Mouse (Mus musculus) embryonic facial prominence, embryonic 13.5 days (tissue): Measurements from ENCODE around the gene Olfr1029. TPM values are rescaled to one million over a fixed set of nuclear protein-coding genes. Genes with fewer than 3 reads are reported as not detected.
"Not testable (repeated sequence)": the region's sequence is repeated elsewhere in the genome, so short reads cannot be mapped to it uniquely, and the experiment has no call there.

Experiments
- ATAC-seq: fragments of 200-750 bp; cut with Nextera tagmentation; 2 replicates; pipeline ENCODE4 v1.8.0; 2017; ENCODE audit warnings: low read depth; ENCODE audit not compliant: insufficient number of reproducible peaks, insufficient read depth, low FRiP score, low TSS enrichment
- H3K27ac ChIP-seq: fragments of 300-500 bp; sonication (generic); 2 replicates; pipeline ENCODE4 v1.5.1; 2015; ENCODE audit warnings: moderate library complexity, mild to moderate bottlenecking, inconsistent platforms
- H3K27me3 ChIP-seq: fragments of 300-500 bp; sonication (generic); 2 replicates; pipeline ENCODE4 v1.6.1; 2015; ENCODE audit warnings: mild to moderate bottlenecking, inconsistent platforms
- H3K36me3 ChIP-seq: fragments of 300-500 bp; sonication (generic); 2 replicates; pipeline ENCODE4 v1.6.1; 2015; ENCODE audit warnings: mild to moderate bottlenecking, inconsistent platforms
- H3K4me1 ChIP-seq: fragments of 300-500 bp; sonication (generic); 2 replicates; pipeline ENCODE4 v1.6.1; 2015; ENCODE audit warnings: inconsistent platforms
- H3K4me2 ChIP-seq: fragments of 300-500 bp; sonication (generic); 2 replicates; pipeline ENCODE4 v1.6.1; 2015; ENCODE audit warnings: moderate library complexity, mild to moderate bottlenecking, inconsistent platforms
- H3K4me3 ChIP-seq: fragments of 300-500 bp; sonication (generic); 2 replicates; pipeline ENCODE4 v1.5.1; 2015; ENCODE audit warnings: mild to moderate bottlenecking, inconsistent platforms
- H3K9ac ChIP-seq: fragments of 300-500 bp; sonication (generic); 2 replicates; pipeline ENCODE4 v1.6.1; 2015; ENCODE audit warnings: mild to moderate bottlenecking, inconsistent platforms
- H3K9me3 ChIP-seq: fragments of 300-500 bp; sonication (generic); 2 replicates; pipeline ENCODE4 v1.6.1; 2016; ENCODE audit warnings: inconsistent platforms
- WGBS: fragments of 180-500 bp; shearing (Covaris S2); methylation state at CpG from one replicate; pipeline ENCODE4 v1.1.7; 2015; ENCODE audit warnings: mixed read lengths; 5-methylcytosine and 5-hydroxymethylcytosine counted together
- polyA plus RNA-seq: library from polyadenylated mRNA; unstranded; fragments of >200 nt; fragmentation: Nextera tagmentation; extraction: Ambion mirVana; gene quantifications from 2 replicates; pipeline ENCODE4 v1.2.1, GENCODE M21; 2015

The Olfr1029 gene
- polyA plus RNA-seq = not detected in 2 replicates

DNA sequence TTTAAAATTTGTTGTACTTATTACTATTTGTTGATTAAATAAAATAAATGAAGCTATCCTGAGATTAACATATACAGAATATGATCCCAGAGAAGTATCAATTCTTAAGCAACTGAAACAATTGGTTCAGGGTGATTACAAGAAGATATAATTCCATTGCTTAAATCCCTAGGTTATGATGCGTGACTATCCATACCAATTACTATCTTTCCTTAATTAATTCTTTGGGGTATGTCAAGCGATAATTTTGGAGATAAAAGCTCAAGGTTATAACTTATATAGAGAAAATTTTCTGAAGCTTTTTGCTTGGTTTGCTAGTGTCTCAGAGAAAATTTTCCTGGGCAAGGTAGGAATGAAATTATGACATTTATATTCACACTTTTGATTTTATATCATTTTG is at the start of gene Olfr1029:
Gene Olfr1029, plus strand, starts transcription at position 301 of the 400 bp plus-strand sequence.
- Histone ChIP-seq H3K9me3 (no peaks in the 10 kb centered on the region), H3K36me3 (no peaks in the 10 kb centered on the region), H3K4me2 (no peak within 1 kb of the TSS), H3K27me3 (no peaks in the 10 kb centered on the region), H3K4me1 (no peaks in the 10 kb centered on the region), H3K9ac (no peak within 1 kb of the TSS), H3K4me3 (no peak within 1 kb of the TSS), H3K27ac (no peak within 1 kb of the TSS)
- WGBS = 89% methylated on average over 2 of the region's 2 CpGs
- no peak for ATAC-seq

DNA sequence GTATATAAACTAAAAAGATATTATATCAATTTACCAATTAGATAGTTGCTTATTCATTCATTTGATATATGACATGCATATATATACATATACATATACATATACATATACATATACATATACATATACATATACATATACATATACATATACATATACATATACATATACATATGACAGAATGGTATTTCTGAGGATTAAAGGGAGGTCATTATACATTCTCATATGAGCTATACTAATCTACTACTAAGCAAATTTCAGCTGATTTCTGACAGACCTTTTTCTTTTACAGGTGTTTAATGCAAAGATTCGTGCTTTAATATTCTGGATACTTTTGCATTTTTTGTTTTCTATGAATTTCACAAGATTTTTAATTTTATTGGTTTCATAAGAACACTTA is 23.6 kb upstream of the Olfr1029 start, which contains the start of gene Olfr1028:
Gene Olfr1028, plus strand, starts transcription at position 301 of the 400 bp plus-strand sequence.
- H3K4me3 ChIP-seq = no peak within 1 kb of the TSS
- 82% methylated on average over 1 of the region's 1 CpGs for WGBS
- ATAC-seq = no peak

DNA sequence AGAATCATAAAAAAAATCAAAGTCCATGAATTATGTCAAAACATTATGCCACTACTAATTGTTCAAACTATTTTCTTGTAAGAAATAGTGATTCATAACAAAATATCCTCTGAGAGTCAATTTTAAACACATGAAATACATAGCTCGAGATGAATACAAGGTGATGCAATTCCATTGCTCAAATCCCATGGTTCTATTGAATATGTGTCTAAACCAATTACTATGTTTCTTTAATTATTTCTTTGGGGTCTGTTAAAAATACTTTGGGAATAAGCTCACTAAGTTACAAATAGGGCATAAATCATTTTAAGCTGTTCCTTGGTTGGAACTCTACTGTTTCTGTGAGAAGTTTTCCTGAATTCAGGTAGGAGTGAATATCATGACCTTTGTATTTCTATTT is 5.3 kb downstream of the Olfr1029 start, which contains the start of gene Olfr1030:
Gene Olfr1030, plus strand, starts transcription at position 301 of the 400 bp plus-strand sequence.
- Histone ChIP-seq H3K4me3 (no peak within 1 kb of the TSS), H3K4me1 (no peaks in the 10 kb centered on the region), H3K36me3 (no peaks in the 10 kb centered on the region), H3K9ac (no peak within 1 kb of the TSS), H3K4me2 (no peak within 1 kb of the TSS), H3K27ac (no peak within 1 kb of the TSS), H3K9me3 (no peaks in the 10 kb centered on the region), H3K27me3 (no peaks in the 10 kb centered on the region)
- WGBS = 62% methylated on average over 1 of the region's 1 CpGs
- no peak for ATAC-seq

More for the DNA sequence above, 23.6 kb upstream of the Olfr1029 start, which contains the start of gene Olfr1028:
- no peak within 1 kb of the TSS for H3K4me2 ChIP-seq
- H3K27ac ChIP-seq = no peak within 1 kb of the TSS
- H3K36me3 ChIP-seq = no peaks in the 10 kb centered on the region
- no peaks in the 10 kb centered on the region for H3K9me3 ChIP-seq
- H3K9ac ChIP-seq = no peak within 1 kb of the TSS
- no peaks in the 10 kb centered on the region for H3K4me1 ChIP-seq
- no peaks in the 10 kb centered on the region for H3K27me3 ChIP-seq

DNA sequence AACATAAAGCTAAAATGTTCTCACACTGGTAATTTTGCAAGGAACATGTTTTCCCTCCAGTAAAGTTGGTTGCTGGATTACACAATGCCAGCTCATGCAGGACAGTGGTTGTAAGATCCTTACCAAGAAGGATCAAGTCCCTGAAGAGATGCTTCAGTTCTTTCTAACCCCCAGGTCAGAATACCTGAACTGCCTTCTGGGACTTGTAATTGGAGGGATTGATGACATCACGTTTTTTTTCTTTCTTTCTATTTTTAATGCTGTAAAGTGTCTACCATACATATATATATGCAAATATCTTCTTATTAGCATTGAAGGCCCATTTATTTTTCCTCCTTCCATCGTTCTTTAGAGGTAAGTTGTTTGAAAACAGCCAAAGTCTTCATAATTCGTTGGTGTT is 16.3 kb downstream of the Olfr1029 start, which contains the start of gene Olfr1031:
Gene Olfr1031, plus strand, starts transcription at position 301 of the 400 bp plus-strand sequence.
- ATAC-seq = no peak

DNA sequence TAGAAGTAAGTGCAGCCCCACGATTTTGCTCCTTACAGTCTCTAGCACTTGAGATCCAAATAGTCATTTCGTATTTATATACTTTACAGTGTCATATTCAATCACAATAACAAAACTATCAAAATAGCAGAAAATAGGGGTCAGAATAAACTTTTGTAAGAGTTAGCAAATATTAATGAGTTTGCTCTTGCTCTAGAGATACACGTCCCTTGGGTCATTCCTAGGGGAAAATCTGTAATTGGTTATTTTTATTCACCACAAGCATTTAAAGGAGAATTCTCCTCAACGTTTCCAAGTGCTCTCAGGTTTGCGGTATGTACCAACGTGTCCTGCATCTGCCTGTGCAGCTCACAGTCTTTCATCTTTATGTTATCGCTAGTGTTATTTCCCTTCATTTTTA is 31.5 kb downstream of the Olfr1029 start, which contains the start of gene Olfr1032:
Gene Olfr1032, plus strand, starts transcription at position 301 of the 400 bp plus-strand sequence.
- H3K4me2 ChIP-seq = no peak within 1 kb of the TSS
- WGBS = 80% methylated on average over 7 of the region's 7 CpGs
- no peaks in the 10 kb centered on the region for H3K36me3 ChIP-seq
- H3K9ac ChIP-seq = no peak within 1 kb of the TSS
- H3K27me3 ChIP-seq = no peaks in the 10 kb centered on the region
- H3K4me1 ChIP-seq = no peaks in the 10 kb centered on the region
- H3K27ac ChIP-seq = no peak within 1 kb of the TSS
- ATAC-seq = no peak
- no peaks in the 10 kb centered on the region for H3K9me3 ChIP-seq
- no peak within 1 kb of the TSS for H3K4me3 ChIP-seq

More for the DNA sequence above, 16.3 kb downstream of the Olfr1029 start, which contains the start of gene Olfr1031:
- H3K27ac ChIP-seq = no peak within 1 kb of the TSS
- no peaks in the 10 kb centered on the region for H3K9me3 ChIP-seq
- no peak within 1 kb of the TSS for H3K4me3 ChIP-seq
- 59% methylated on average over 3 of the region's 3 CpGs for WGBS
- H3K4me1 ChIP-seq = no peaks in the 10 kb centered on the region
- H3K27me3 ChIP-seq = no peaks in the 10 kb centered on the region
- H3K36me3 ChIP-seq = no peaks in the 10 kb centered on the region
- no peak within 1 kb of the TSS for H3K9ac ChIP-seq
- no peak within 1 kb of the TSS for H3K4me2 ChIP-seq

DNA sequence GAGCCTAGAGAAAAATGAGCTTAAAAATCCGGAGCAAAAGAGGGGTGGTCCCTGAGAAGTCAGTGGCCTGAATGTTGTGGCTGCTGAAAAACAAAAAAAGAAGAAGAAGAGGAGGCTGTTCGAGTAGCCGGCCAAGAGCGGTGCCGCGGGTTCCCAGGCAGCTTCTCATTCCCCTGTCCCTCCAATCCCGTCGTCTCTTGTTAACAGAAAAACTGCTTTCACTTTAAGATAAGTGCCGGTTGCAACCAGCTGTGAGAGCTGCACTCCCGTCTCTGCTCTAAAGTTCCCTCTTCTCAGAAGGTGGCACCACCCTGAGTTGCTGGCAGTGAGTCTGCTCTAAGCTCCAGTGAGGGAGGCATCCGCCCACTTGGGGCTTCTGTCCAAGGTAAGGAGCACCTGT is 46.7 kb downstream of the Olfr1029 start, which contains the start of gene Olfr1033:
Gene Olfr1033, plus strand, starts transcription at position 228 of the 400 bp plus-strand sequence.
- not testable (repeated sequence) for H3K4me1 ChIP-seq, H3K36me3 ChIP-seq, H3K27ac ChIP-seq, H3K27me3 ChIP-seq, H3K9me3 ChIP-seq, ATAC-seq
- H3K9ac ChIP-seq = peak within 1 kb of the TSS; percentile 54; the same call in 1 of the 2 replicates
- WGBS = 3% methylated on average over 11 of the region's 11 CpGs
- peak within 1 kb of the TSS; percentile 40 for H3K4me3 ChIP-seq
- H3K4me2 ChIP-seq = peak within 1 kb of the TSS; percentile 58

DNA sequence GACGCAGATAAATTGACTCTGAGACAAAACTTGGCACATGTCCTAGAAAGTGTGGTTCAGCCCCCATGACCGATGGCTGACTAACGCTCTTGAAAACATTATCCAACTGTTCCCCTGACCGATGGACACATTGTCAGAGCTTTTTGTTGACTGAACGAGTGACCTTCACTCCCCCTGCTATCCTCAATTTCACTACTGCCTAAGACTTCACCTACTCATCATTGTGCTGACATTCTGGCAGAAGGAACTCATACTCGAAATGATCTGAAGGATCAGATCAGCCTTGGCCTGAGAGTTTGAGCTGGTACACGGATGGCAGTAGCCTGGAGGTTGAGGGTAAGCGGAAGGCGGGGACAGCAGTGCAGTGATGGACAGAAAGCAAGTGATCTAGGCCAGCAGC is 47.8 kb downstream of the Olfr1029 start:
- ATAC-seq, H3K27me3 ChIP-seq, H3K36me3 ChIP-seq, H3K27ac ChIP-seq, H3K9me3 ChIP-seq, H3K4me2 ChIP-seq, H3K9ac ChIP-seq, H3K4me1 ChIP-seq, H3K4me3 ChIP-seq: not testable (repeated sequence)
- 77% methylated on average over 6 of the region's 9 CpGs for WGBS

Other genes starting within 250 kb of the Olfr1029 start
- gene Olfr1012, start 211.1 kb upstream of the Olfr1029 start, polyA plus RNA-seq = not detected in 2 replicates
- gene Olfr1013, start 206.8 kb upstream of the Olfr1029 start, polyA plus RNA-seq = not detected in 2 replicates
- gene Olfr1014, start 201.2 kb upstream of the Olfr1029 start, polyA plus RNA-seq = not detected in 2 replicates
- gene Olfr1015, start 191.9 kb upstream of the Olfr1029 start, polyA plus RNA-seq = not detected in 2 replicates
- gene Olfr1016, start 171.4 kb upstream of the Olfr1029 start, polyA plus RNA-seq = not detected in 2 replicates
- not detected in 2 replicates for gene Olfr1018, start 155.4 kb upstream of the Olfr1029 start, polyA plus RNA-seq
- gene Olfr1019, start 128.4 kb upstream of the Olfr1029 start, polyA plus RNA-seq = not detected in 2 replicates
- not detected in 2 replicates for gene Olfr1020, start 126.9 kb upstream of the Olfr1029 start, polyA plus RNA-seq
- not detected in 2 replicates for gene Olfr1022, start 105.3 kb upstream of the Olfr1029 start, polyA plus RNA-seq
- not detected in 2 replicates for gene Olfr1023, start 88.3 kb upstream of the Olfr1029 start, polyA plus RNA-seq
- gene Olfr1024, start 68.8 kb upstream of the Olfr1029 start, polyA plus RNA-seq = not detected in 2 replicates
- 0.22 TPM in 1 of 2 replicates, not detected in the other for gene Olfr1025-ps1, start 58.7 kb upstream of the Olfr1029 start, polyA plus RNA-seq
- gene Olfr1026, start 52.3 kb upstream of the Olfr1029 start, polyA plus RNA-seq = not detected in 2 replicates
- not detected in 2 replicates for gene Olfr1028, start 23.5 kb upstream of the Olfr1029 start, polyA plus RNA-seq
- not detected in 2 replicates for gene Olfr1030, start 5.4 kb downstream of the Olfr1029 start, polyA plus RNA-seq
- not detected in 2 replicates for gene Olfr1031, start 16.4 kb downstream of the Olfr1029 start, polyA plus RNA-seq
- gene Olfr1032, start 31.6 kb downstream of the Olfr1029 start, polyA plus RNA-seq = not detected in 2 replicates
- gene Olfr1033, start 46.7 kb downstream of the Olfr1029 start, polyA plus RNA-seq = 0.41 and 0.43 TPM in 2 replicates
- gene Olfr1034, start 72.0 kb downstream of the Olfr1029 start, polyA plus RNA-seq = not detected in 2 replicates
- 0.06 TPM in 1 of 2 replicates, not detected in the other for gene Olfr1036, start 100.1 kb downstream of the Olfr1029 start, polyA plus RNA-seq
- gene Olfr1037, start 113.5 kb downstream of the Olfr1029 start, polyA plus RNA-seq = not detected in 2 replicates
- gene Olfr1039, start 162.0 kb downstream of the Olfr1029 start, polyA plus RNA-seq = 0.08 TPM in 1 of 2 replicates, not detected in the other
- gene Olfr1040, start 172.8 kb downstream of the Olfr1029 start, polyA plus RNA-seq = not detected in 2 replicates
- gene Olfr1042, start 187.9 kb downstream of the Olfr1029 start, polyA plus RNA-seq = not detected in 2 replicates
- 0.18 TPM in 1 of 2 replicates, not detected in the other for gene Olfr1043, start 193.6 kb downstream of the Olfr1029 start, polyA plus RNA-seq
- not detected in 2 replicates for gene Olfr1044, start 203.9 kb downstream of the Olfr1029 start, polyA plus RNA-seq
- not detected in 2 replicates for gene Olfr52, start 211.8 kb downstream of the Olfr1029 start, polyA plus RNA-seq
- gene Olfr1045, start 229.1 kb downstream of the Olfr1029 start, polyA plus RNA-seq = not detected in 2 replicates
- gene Olfr1046, start 245.4 kb downstream of the Olfr1029 start, polyA plus RNA-seq = not detected in 2 replicates